Mouse (Mus musculus): ENCODE measurements around the gene Hoga1. TPM values are rescaled to one million over a fixed set of nuclear protein-coding genes. Genes with fewer than 3 reads are reported as not detected.
"Not testable (repeated sequence)": the region's sequence is repeated elsewhere in the genome, so short reads cannot be mapped to it uniquely, and the experiment has no call there.

Gene Hoga1
- polyA plus RNA-seq, 1 experiment from 2014 or later, result 1.8 TPM

GRCm38 (mm10) chr19:42075992-42076391 is 30.6 kb downstream of the Hoga1 start:
- H3K4me3 ChIP-seq (replicated peaks), result no peak overlapping the region
- no peak overlapping the region for H3K27ac ChIP-seq (replicated peaks)
- WGBS, result 88% methylated on average over 16 of the region's 16 CpGs
- H3K27me3 ChIP-seq (replicated peaks), result no peaks in the 10 kb centered on the region
- no peak overlapping the region for H3K4me2 ChIP-seq
- no peaks in the 10 kb centered on the region for H3K4me1 ChIP-seq
- peaks cover 48% of the 10 kb centered on the region for H3K36me3 ChIP-seq
- H3K9ac ChIP-seq (replicated peaks), result no peak overlapping the region
- H3K9me3 ChIP-seq (replicated peaks), result no peaks in the 10 kb centered on the region
- no peak for ATAC-seq (ENCODE audit: low FRiP score)

GRCm38 (mm10) chr19:42078566-42078965 is 33.2 kb downstream of the Hoga1 start:
- Histone ChIP-seq H3K4me2 (no peak overlapping the region), H3K27ac (replicated peaks) (no peak overlapping the region), H3K27me3 (replicated peaks) (no peaks in the 10 kb centered on the region), H3K9ac (replicated peaks) (no peak overlapping the region), H3K36me3 (peaks cover 43% of the 10 kb centered on the region), H3K9me3 (replicated peaks) (no peaks in the 10 kb centered on the region), H3K4me1 (no peaks in the 10 kb centered on the region), H3K4me3 (replicated peaks) (no peak overlapping the region)
- no peak for ATAC-seq (ENCODE audit: low FRiP score)
- WGBS, result 96% methylated on average over 8 of the region's 8 CpGs

GRCm38 (mm10) chr19:42079006-42079405 is 33.6 kb downstream of the Hoga1 start:
- no peak overlapping the region for H3K4me2 ChIP-seq
- no peaks in the 10 kb centered on the region for H3K9me3 ChIP-seq (replicated peaks)
- H3K27me3 ChIP-seq (replicated peaks), result no peaks in the 10 kb centered on the region
- no peak overlapping the region for H3K9ac ChIP-seq (replicated peaks)
- H3K4me3 ChIP-seq (replicated peaks), result no peak overlapping the region
- 94% methylated on average over 12 of the region's 12 CpGs for WGBS
- H3K27ac ChIP-seq (replicated peaks), result no peak overlapping the region
- no peaks in the 10 kb centered on the region for H3K4me1 ChIP-seq
- no peak for ATAC-seq (ENCODE audit: low FRiP score)
- peaks cover 40% of the 10 kb centered on the region for H3K36me3 ChIP-seq

GRCm38 (mm10) chr19:42079950-42080349 is 34.5 kb downstream of the Hoga1 start:
- 0 out of 2 replicates have a peak, but pooled peaks cover 2% of the 10 kb centered on the region for H3K4me1 ChIP-seq
- no peak overlapping the region for H3K9ac ChIP-seq (replicated peaks)
- 84% methylated on average over 5 of the region's 5 CpGs for WGBS
- no peak overlapping the region for H3K4me2 ChIP-seq
- peaks cover 30% of the 10 kb centered on the region for H3K36me3 ChIP-seq
- H3K9me3 ChIP-seq (replicated peaks), result no peaks in the 10 kb centered on the region
- no peaks in the 10 kb centered on the region for H3K27me3 ChIP-seq (replicated peaks)
- H3K4me3 ChIP-seq (replicated peaks), result no peak overlapping the region
- no peak for ATAC-seq (ENCODE audit: low FRiP score)
- H3K27ac ChIP-seq (replicated peaks), result no peak overlapping the region

GRCm38 (mm10) chr19:42080469-42080868 is 35.1 kb downstream of the Hoga1 start:
- H3K4me3 ChIP-seq (replicated peaks), result no peak overlapping the region
- H3K9ac ChIP-seq (replicated peaks), result no peak overlapping the region
- H3K4me1 ChIP-seq, result peaks cover 4% of the 10 kb centered on the region; the same call in 1 of the 2 replicates
- peaks cover 25% of the 10 kb centered on the region for H3K36me3 ChIP-seq
- no peak overlapping the region for H3K4me2 ChIP-seq
- ATAC-seq (ENCODE audit: low FRiP score), result no peak
- WGBS, result 64% methylated on average over 11 of the region's 11 CpGs
- no peak overlapping the region for H3K27ac ChIP-seq (replicated peaks)
- no peaks in the 10 kb centered on the region for H3K27me3 ChIP-seq (replicated peaks)
- H3K9me3 ChIP-seq (replicated peaks), result no peaks in the 10 kb centered on the region

GRCm38 (mm10) chr19:42081613-42082012 is 36.2 kb downstream of the Hoga1 start:
- not testable (repeated sequence) for H3K4me3 ChIP-seq (replicated peaks); H3K4me2 ChIP-seq; H3K27ac ChIP-seq (replicated peaks); H3K9me3 ChIP-seq (replicated peaks); H3K27me3 ChIP-seq (replicated peaks); ATAC-seq (ENCODE audit: low FRiP score); H3K9ac ChIP-seq (replicated peaks)
- Histone ChIP-seq H3K36me3 (peaks cover 14% of the 10 kb centered on the region), H3K4me1 (peaks cover 11% of the 10 kb centered on the region)
- WGBS, result 94% methylated on average over 5 of the region's 5 CpGs

GRCm38 (mm10) chr19:42085690-42086089 is 40.3 kb downstream of the Hoga1 start:
- H3K4me3 ChIP-seq (replicated peaks), result peak overlapping the region; percentile 84
- ATAC-seq (ENCODE audit: low FRiP score), result no peak
- WGBS, result 9% methylated on average over 10 of the region's 10 CpGs
- no peaks in the 10 kb centered on the region for H3K9me3 ChIP-seq (replicated peaks)
- H3K27me3 ChIP-seq (replicated peaks), result no peaks in the 10 kb centered on the region
- peak overlapping the region; percentile 79 for H3K27ac ChIP-seq (replicated peaks)
- H3K36me3 ChIP-seq, result no peaks in the 10 kb centered on the region
- peaks cover 23% of the 10 kb centered on the region for H3K4me1 ChIP-seq
- peak overlapping the region; percentile 73 for H3K9ac ChIP-seq (replicated peaks)
- H3K4me2 ChIP-seq, result peak overlapping the region; percentile 88

- under 1% methylated on average over 21 of the region's 21 CpGs for WGBS
- no peaks in the 10 kb centered on the region for H3K9me3 ChIP-seq (replicated peaks)
- H3K27me3 ChIP-seq (replicated peaks), result no peaks in the 10 kb centered on the region
- H3K36me3 ChIP-seq, result no peaks in the 10 kb centered on the region
- H3K4me3 ChIP-seq (replicated peaks), result peak within 1 kb of the TSS; percentile 84
- peak within 1 kb of the TSS; percentile 88 for H3K4me2 ChIP-seq
- H3K27ac ChIP-seq (replicated peaks), result peak within 1 kb of the TSS; percentile 79
- peak within 1 kb of the TSS; percentile 73 for H3K9ac ChIP-seq (replicated peaks)
- H3K4me1 ChIP-seq, result peaks cover 27% of the 10 kb centered on the region
- ATAC-seq (ENCODE audit: low FRiP score), result peak; percentile 84
Measured at GRCm38 (mm10) chr19:42086166-42086565, 40.8 kb downstream of the Hoga1 start, which contains the start of gene Morn4. Morn4 (minus strand) TSS chr19:42086357.

GRCm38 (mm10) chr19:42089103-42089747 is 43.8 kb downstream of the Hoga1 start:
- Histone ChIP-seq H3K4me1 (peaks cover 45% of the 10 kb centered on the region), H3K27me3 (replicated peaks) (no peaks in the 10 kb centered on the region), H3K9me3 (replicated peaks) (no peaks in the 10 kb centered on the region), H3K27ac (replicated peaks) (peak overlapping the region; percentile 85), H3K36me3 (peaks cover 5% of the 10 kb centered on the region; the same call in 1 of the 2 replicates), H3K9ac (replicated peaks) (peak overlapping the region; percentile 47), H3K4me2 (peak overlapping the region; percentile 85), H3K4me3 (replicated peaks) (peak overlapping the region; percentile 99)
- ATAC-seq (ENCODE audit: low FRiP score), result no peak
- 21% methylated on average over 14 of the region's 14 CpGs for WGBS

- Histone ChIP-seq H3K4me1 (peaks cover 46% of the 10 kb centered on the region), H3K4me3 (replicated peaks) (peak within 1 kb of the TSS; percentile 99), H3K27ac (replicated peaks) (peak within 1 kb of the TSS; percentile 92), H3K9ac (replicated peaks) (peak within 1 kb of the TSS; percentile 82), H3K27me3 (replicated peaks) (no peaks in the 10 kb centered on the region), H3K4me2 (peak within 1 kb of the TSS; percentile 85), H3K9me3 (replicated peaks) (no peaks in the 10 kb centered on the region), H3K36me3 (peaks cover 8% of the 10 kb centered on the region; the same call in 1 of the 2 replicates)
- peak; percentile 97 for ATAC-seq (ENCODE audit: low FRiP score)
- WGBS, result 2% methylated on average over 37 of the region's 55 CpGs
Measured at GRCm38 (mm10) chr19:42089748-42090595, 44.6 kb downstream of the Hoga1 start, which contains the start of gene Pi4k2a. Pi4k2a (plus strand) TSS chr19:42090470.

- Histone ChIP-seq H3K27ac (replicated peaks) (peak overlapping the region; percentile 92), H3K4me2 (peak overlapping the region; percentile 85), H3K27me3 (replicated peaks) (no peaks in the 10 kb centered on the region), H3K4me3 (replicated peaks) (peak overlapping the region; percentile 99), H3K9me3 (replicated peaks) (no peaks in the 10 kb centered on the region), H3K9ac (replicated peaks) (peak overlapping the region; percentile 82), H3K4me1 (peaks cover 42% of the 10 kb centered on the region), H3K36me3 (peaks cover 8% of the 10 kb centered on the region)
- 0% methylated on average over 48 of the region's 52 CpGs for WGBS
- ATAC-seq (ENCODE audit: low FRiP score), result peak; percentile 49
Measured at GRCm38 (mm10) chr19:42090637-42091141, 45.3 kb downstream of the Hoga1 start.
